Mouse (Mus musculus) kidney, postnatal 14 days (tissue): ENCODE measurements around the gene Capza3.

Experiments used
- DNase-seq: peaks from one replicate; pipeline ENCODE4 v3.0.0; 2022; ENCODE audit warnings: mixed read lengths

Gene Capza3

DNA sequence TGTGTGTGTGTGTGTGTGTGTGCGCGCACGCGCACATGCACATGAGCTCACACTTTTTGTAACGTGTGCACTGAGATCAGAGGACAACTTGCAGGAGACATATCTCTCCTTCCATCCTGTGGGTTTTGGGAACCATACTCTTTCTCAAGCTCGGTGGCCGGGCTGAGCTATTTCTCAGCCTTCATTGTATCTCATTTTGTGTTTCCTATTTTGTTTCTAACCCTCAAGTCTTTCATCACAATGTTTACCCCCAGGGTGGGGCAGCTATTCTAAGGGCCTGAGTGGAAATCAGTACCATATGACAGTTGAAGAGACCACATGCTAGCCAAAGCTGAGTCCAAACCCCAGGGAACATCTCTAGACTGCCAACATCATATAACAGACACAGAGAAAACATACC, at the start of gene Capza3:
TSS of gene Capza3 (plus strand) at position 301 of the 400 bp plus-strand sequence.
- DNase-seq, result no peak

DNA sequence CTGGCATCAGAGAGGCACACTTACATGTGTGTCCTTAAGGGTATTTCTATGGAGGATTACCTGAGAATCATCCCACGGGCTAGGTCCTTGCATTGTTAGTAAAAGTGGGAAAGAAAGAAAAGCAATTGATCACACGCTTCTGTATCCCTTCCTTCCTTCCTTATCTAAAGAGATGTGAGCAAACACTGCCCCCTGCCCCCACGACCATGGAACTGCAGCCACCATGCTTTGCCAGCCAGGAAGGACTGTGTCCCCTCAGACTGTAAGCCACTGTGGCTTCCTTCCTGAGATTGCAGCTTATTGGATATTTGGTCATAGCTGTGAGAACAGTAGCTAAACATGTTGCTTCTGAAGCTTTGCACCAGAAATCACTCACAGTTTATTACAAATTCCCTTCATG, 35.9 kb upstream of the Capza3 start:
- DNase-seq, result no peak

DNA sequence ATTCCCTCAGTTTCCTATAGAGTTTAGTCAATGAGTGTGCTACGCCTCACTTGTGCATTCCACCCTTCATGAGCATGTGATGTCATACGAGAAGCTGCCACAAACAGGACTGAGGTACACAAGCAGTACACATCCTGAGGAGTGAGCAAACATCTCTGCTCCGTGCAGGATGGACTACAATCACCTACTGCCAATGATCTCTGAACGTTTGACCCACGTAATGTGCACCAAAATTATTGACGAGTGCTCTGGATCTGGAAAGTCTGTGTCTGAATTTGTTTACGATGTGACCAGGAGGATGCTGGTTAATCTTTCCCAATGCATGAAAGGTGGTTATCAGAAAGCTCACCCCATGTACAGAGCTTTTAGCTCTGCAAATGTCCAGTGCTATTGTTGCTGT, 16.6 kb upstream of the Capza3 start:
- DNase-seq, result no peak

DNA sequence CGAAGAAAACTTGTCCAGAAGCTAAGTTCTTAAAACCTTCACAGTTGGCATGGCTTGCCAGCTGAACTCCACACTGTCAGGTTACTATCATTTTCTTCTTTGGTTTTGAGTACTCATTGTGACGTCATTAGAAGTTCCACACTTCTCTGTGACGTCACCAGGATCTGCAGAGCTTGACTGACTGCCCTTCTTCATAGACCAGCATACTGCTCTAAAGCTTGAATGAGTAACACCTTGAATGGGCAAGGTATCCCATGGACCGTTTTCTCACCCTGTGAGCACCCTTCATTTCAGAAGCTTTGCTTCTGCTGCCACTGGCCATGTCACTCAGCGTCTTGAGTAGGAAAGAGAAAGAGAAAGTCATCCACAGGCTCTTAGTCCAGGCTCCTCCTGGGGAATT, 305 bp downstream of the Capza3 start, which contains the start of gene Plcz1:
TSS of gene Plcz1 (minus strand) at position 101 of the 400 bp plus-strand sequence.
- DNase-seq, result no peak

DNA sequence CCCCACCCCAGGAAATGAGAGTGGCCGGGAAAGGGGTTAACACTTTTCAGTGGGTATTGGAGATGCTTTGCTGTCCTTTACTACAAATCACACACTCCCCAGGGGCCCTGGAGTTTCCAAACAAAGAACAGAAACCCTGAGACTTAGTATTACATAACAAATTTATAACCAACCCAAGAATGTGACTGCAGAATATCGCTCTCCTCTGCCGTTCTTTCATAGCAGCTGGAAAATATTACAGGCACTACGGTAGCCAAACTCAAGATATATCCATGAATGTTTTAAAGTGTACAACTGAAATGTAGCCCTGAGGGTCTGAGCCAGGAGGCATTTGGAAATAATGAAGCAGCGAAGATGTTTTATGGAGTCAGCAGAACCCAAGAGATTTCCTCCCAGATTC, 10.4 kb downstream of the Capza3 start:
- DNase-seq, result peak; percentile 51

DNA sequence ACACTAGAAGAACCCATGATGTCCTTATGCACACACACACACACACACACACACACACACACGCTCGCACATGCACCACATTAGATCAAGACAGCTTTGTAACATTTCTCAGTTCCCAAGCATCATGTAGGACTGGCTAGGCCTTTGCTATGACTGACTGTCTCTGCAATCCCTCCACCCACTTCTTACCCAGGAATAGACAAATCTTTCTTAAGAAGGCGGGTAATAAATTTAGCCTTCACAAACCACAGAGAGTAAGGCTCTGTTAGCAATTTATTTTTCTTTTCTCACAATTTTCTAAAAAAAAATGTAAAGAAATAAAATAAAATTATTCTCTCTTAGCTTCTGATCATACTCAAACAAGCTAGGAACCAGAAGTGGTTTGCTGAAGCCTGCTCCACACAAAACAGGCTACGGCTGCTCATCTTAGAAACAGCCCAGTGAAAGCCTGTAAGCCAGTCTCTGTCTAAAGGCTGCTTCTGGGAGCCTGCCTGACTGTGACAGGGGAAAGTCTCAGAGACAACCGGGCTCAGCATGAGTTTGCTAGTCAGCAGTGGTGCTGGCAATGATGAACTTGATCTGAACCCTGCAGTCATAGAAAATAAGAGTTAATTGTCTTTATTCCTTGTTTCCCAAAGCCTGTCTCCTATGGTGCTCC, 13.3 kb downstream of the Capza3 start:
- DNase-seq, result no peak

DNA sequence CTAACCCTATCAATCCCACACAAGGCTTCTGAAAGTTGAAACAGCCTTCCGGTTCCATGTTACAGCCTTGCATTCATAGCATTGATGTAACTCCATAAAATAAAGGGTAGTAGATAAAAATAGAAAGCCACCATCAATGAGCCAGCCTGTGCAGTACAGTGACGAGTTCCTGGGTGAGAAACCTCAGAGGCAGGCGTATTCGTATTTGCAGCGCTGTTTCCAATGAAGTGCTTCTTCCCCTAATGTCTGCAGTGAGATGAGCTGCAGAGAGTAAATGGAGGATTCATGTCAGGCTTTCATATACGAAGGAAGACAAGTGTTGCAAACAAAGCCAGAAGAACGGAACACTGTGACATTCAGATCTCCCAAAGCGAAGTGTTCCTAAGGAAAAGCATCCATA, 28.1 kb downstream of the Capza3 start:
- no peak for DNase-seq

DNA sequence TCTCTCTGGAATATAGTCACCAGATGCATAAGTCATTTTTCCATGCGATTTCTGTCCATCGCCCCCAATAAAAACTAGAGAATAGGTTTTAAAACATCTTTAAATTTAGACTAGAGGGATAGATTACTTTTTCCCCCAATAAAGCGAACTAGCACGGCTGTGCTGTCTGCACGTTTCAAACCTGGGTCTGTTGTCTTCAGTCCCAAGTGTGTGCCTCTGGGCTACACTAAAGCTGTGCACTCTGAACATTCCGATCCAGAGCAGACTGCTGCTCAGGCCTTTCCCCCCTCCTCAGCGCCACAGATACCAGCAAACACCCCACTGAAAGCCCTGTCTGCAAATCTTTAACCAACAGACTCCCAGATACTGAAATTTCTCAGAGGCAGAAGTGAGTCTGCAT, 39.9 kb downstream of the Capza3 start:
- DNase-seq, result no peak

DNA sequence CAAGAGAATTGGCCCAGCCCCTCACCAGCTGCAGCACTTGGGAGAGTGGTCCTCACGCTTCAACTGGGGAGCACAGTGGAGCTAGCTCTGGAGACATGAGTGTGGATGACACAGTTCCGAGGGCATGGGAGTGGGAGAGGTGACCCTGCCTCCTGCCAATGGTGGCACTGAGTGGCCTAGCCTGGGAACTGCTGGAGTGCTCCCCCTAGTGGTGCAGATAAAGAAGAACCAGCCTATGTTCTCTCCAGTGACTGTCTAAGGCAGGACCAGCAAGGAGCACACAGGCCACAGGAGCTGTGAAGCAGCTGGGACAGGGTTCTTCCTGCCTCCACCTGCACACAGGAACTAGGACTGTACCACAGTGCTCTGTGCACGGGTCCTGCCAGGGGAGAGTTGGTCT, 40.7 kb downstream of the Capza3 start:
- no peak for DNase-seq

DNA sequence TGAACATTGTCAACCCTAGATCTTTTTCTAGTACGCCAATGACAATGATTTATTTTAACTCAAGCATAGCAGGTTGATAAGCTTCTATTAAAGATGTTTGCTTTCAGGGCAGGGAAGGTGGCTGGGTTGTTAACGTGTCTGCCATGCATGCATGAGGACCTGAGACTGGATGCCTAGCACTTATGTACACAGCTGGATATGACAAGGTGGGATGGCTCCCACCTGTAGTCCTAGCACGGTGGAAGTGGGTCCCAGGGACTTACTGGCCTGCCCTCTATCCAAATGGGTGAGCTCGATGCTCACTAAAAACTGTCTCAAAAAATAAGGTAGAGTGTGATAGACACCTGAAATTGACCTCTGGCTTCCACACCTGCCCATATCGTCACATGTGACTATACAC, 48.8 kb downstream of the Capza3 start:
- no peak for DNase-seq
